Mouse (Mus musculus): ENCODE results near the gene Unc93b1. TPM values are rescaled to one million over a fixed set of nuclear protein-coding genes. Genes with fewer than 3 reads are reported as not detected.
"Not testable (repeated sequence)": the region's sequence is repeated elsewhere in the genome, so short reads cannot be mapped to it uniquely, and the experiment has no call there.

Unc93b1 gene
- total RNA-seq, 2 experiments from 2014 or later: 19.7 to 24.5 TPM

GRCm38 (mm10) chr19:3942986-3943735, 8.2 kb downstream of the Unc93b1 start:
- intact Hi-C loops (cut with DNase I): no loop called here
- peak in 1 of 2 experiments; percentile 31 for DNase-seq

- intact Hi-C loops (cut with DNase I): loop anchor here (1.0 kb wide), 2 partner anchors 34 to 66 kb away; partner anchors contain the start of gene Ndufv1
- DNase-seq: peak; percentile 44 to 56
Observed at GRCm38 (mm10) chr19:3945872-3946564, 11.0 kb downstream of the Unc93b1 start.

GRCm38 (mm10) chr19:3946715-3947114, 11.7 kb downstream of the Unc93b1 start:
- DNase-seq: peak; percentile 80 to 86
- intact Hi-C loops (cut with DNase I): loop anchor here (1.0 kb wide), 2 partner anchors 34 to 66 kb away; partner anchors contain the start of gene Ndufv1

- intact Hi-C loops (cut with DNase I): no loop called here
- no peak for DNase-seq
Observed at GRCm38 (mm10) chr19:3947813-3948212, 12.8 kb downstream of the Unc93b1 start.

- no peak for DNase-seq
- intact Hi-C loops (cut with DNase I): no loop called here
Observed at GRCm38 (mm10) chr19:3948546-3948945, 13.6 kb downstream of the Unc93b1 start.

- intact Hi-C loops (cut with DNase I): no loop called here
- DNase-seq: no peak
Observed at GRCm38 (mm10) chr19:3950331-3950730, 15.3 kb downstream of the Unc93b1 start.

GRCm38 (mm10) chr19:3951461-3951860, 16.5 kb downstream of the Unc93b1 start:
- intact Hi-C loops (cut with DNase I): no loop called here
- DNase-seq: no peak

GRCm38 (mm10) chr19:3952099-3952498, 17.1 kb downstream of the Unc93b1 start:
- DNase-seq: no peak
- intact Hi-C loops (cut with DNase I): no loop called here

GRCm38 (mm10) chr19:3955033-3955432, 20.0 kb downstream of the Unc93b1 start:
- intact Hi-C loops (cut with DNase I): no loop called here
- no peak for DNase-seq

- intact Hi-C loops (cut with DNase I): no loop called here
Observed at GRCm38 (mm10) chr19:3955804-3956203, 20.8 kb downstream of the Unc93b1 start.

GRCm38 (mm10) chr19:3957296-3958036, 22.5 kb downstream of the Unc93b1 start:
- DNase-seq; intact Hi-C loops (cut with DNase I): not testable (repeated sequence)

More at GRCm38 (mm10) chr19:3955804-3956203, 20.8 kb downstream of the Unc93b1 start:
- DNase-seq: no peak

- intact Hi-C loops (cut with DNase I): no loop called here
- DNase-seq: peak; percentile 32 to 37
Observed at GRCm38 (mm10) chr19:3958470-3958869, 23.5 kb downstream of the Unc93b1 start, which contains the start of gene Aldh3b3. Gene Aldh3b3 (plus strand): TSS chr19:3958645.

GRCm38 (mm10) chr19:3959030-3959429, 24.0 kb downstream of the Unc93b1 start:
- intact Hi-C loops (cut with DNase I): no loop called here
- DNase-seq: no peak

- no peak for DNase-seq
- intact Hi-C loops (cut with DNase I): no loop called here
Observed at GRCm38 (mm10) chr19:3960211-3960610, 25.2 kb downstream of the Unc93b1 start.

- DNase-seq; intact Hi-C loops (cut with DNase I): not testable (repeated sequence)
Observed at GRCm38 (mm10) chr19:3961805-3962204, 26.8 kb downstream of the Unc93b1 start.

GRCm38 (mm10) chr19:3962469-3962868, 27.5 kb downstream of the Unc93b1 start:
- intact Hi-C loops (cut with DNase I): no loop called here
- peak in 1 of 2 experiments; percentile 62 for DNase-seq

GRCm38 (mm10) chr19:3964030-3964429, 29.0 kb downstream of the Unc93b1 start:
- DNase-seq: no peak
- intact Hi-C loops (cut with DNase I): no loop called here

- intact Hi-C loops (cut with DNase I): no loop called here
- DNase-seq: no peak
Observed at GRCm38 (mm10) chr19:3966330-3967075, 31.5 kb downstream of the Unc93b1 start.

- no peak for DNase-seq
- intact Hi-C loops (cut with DNase I): no loop called here
Observed at GRCm38 (mm10) chr19:3967258-3967657, 32.3 kb downstream of the Unc93b1 start.

- DNase-seq: no peak
- intact Hi-C loops (cut with DNase I): no loop called here
Observed at GRCm38 (mm10) chr19:3972229-3972628, 37.2 kb downstream of the Unc93b1 start, which contains the start of gene Aldh3b2. Gene Aldh3b2 (plus strand): TSS chr19:3972328.

Measured in heart, postnatal 10 days (tissue).